Mouse (Mus musculus) hindbrain, embryonic 10.5 days (tissue): ENCODE measurements at regions not wholly inside any gene's neighbourhood (a gene's known extent, or its start where the extent isn't known, plus 50 kb on each side); places are given as distances from the start of the nearest gene placed in this dataset.

Experiments used
- DNase-seq: peaks from one replicate; pipeline ENCODE4 v3.0.0-alpha.2; 2017; ENCODE audit warnings: low spot score
- H3K27ac ChIP-seq: fragments of 300-500 bp; sonication (generic); 2 replicates; pipeline ENCODE4 v1.5.1; 2016; ENCODE audit warnings: mild to moderate bottlenecking, moderate library complexity
- H3K27me3 ChIP-seq: fragments of 300-500 bp; sonication (generic); 2 replicates; pipeline ENCODE4 v1.6.1; 2016; ENCODE audit warnings: mild to moderate bottlenecking; ENCODE audit not compliant: poor library complexity, insufficient read depth, severe bottlenecking
- H3K36me3 ChIP-seq: fragments of 300-500 bp; sonication (generic); 2 replicates; pipeline ENCODE4 v1.6.1; 2016; ENCODE audit warnings: mild to moderate bottlenecking, moderate library complexity
- H3K4me1 ChIP-seq: fragments of 300-500 bp; sonication (generic); replicated peaks from 2 replicates; pipeline ENCODE4 v1.6.1; 2016; ENCODE audit warnings: mild to moderate bottlenecking
- H3K4me3 ChIP-seq: fragments of 300-500 bp; sonication (generic); 2 replicates; pipeline ENCODE4 v1.5.1; 2016; ENCODE audit warnings: mild to moderate bottlenecking, moderate library complexity
- H3K9me3 ChIP-seq: fragments of 300-500 bp; sonication (generic); 2 replicates; pipeline ENCODE4 v1.6.1; 2016; ENCODE audit warnings: mild to moderate bottlenecking, moderate library complexity
- WGBS: fragments of 180-500 bp; shearing (Covaris S2); methylation state at CpG from one replicate; pipeline ENCODE4 v1.1.7; 2016; 5-methylcytosine and 5-hydroxymethylcytosine counted together

DNA sequence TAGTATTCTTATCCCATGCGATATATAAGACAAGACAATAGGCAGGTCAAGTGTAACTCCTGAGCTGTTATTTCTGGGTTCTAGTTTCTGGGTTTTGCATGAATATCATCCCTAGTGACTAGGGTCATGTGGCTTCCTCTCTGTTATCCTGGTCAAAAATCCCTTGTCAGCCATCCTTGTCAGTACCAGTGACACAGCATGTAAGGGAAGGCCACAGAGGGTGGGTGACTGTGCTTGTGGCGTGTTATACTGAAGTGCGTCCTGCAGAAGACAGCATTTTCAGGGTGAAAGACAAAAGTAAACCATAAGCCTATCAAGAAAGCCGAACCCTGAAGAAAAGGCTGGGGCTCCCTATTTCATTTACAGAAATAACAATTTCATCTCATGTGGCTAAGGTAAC, 50.7 kb upstream of the Echdc3 start:
- Histone ChIP-seq H3K36me3 (no peaks in the 10 kb centered on the region), H3K27me3 (peaks cover 16% of the 10 kb centered on the region; the same call in 1 of the 2 replicates), H3K27ac (no peak overlapping the region), H3K4me1 (peaks cover 34% of the 10 kb centered on the region), H3K9me3 (peaks cover 11% of the 10 kb centered on the region), H3K4me3 (no peak overlapping the region)
- DNase-seq: no peak
- 95% methylated on average over 4 of the region's 4 CpGs for WGBS

DNA sequence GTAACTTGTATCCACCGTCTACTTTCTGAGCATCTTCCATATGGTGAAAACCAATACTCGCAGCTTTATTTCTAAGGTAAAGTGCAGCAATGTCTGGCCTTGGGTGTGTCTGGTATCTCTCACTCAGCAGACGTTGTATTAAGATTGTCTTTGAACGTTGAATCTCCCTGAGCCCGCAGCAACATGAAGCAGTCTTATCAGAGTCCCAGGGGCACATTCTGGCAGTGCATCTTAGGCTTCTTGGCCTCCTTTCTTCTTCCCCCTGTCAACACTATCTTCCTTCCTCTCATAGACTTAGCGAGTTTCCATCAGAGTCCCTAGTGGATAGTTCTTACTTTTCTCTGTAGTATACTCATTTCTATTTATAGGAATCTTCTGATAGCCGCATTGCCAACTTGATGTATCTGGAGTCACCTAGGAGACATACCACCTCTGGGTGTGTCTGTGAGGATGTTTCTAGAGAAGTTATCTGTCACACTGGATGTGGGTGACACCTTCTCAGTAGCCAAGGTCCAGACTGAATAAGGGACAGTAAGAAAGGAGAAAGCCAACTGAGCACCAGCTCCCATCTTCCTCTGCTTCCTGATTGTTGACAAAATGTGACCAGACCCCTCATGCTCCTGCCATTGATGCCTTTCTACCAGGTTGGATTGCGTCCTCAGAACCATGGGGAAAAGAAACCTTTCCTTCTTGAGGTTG, 51.4 kb upstream of the Echdc3 start:
- no peak for DNase-seq
- peaks cover 11% of the 10 kb centered on the region for H3K9me3 ChIP-seq
- peaks cover 11% of the 10 kb centered on the region; the same call in 1 of the 2 replicates for H3K27me3 ChIP-seq
- H3K4me3 ChIP-seq: no peak overlapping the region
- 91% methylated on average over 8 of the region's 8 CpGs for WGBS
- no peak overlapping the region for H3K27ac ChIP-seq
- H3K36me3 ChIP-seq: no peaks in the 10 kb centered on the region
- peaks cover 34% of the 10 kb centered on the region for H3K4me1 ChIP-seq

DNA sequence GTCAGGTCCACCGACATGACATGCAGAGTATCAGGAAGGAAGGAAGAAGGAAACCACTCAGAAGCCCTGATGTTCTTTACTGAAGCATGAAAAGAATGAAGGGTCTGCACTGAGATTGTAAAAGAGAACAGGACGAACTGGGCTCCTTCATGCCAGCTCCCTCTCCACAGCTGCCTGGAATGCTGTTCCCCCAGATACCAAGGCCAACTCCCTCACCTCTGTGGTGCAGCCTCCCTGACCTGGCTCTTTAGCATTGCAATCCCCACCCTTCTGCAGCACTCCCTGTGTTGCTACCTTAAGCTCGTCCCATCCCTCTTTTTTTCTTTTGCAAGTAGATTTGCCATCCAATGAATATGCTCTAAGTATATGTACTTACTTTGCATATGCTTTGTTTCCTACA, 52.3 kb upstream of the Echdc3 start:
- Histone ChIP-seq H3K27me3 (peaks cover 4% of the 10 kb centered on the region; the same call in 1 of the 2 replicates), H3K27ac (no peak overlapping the region), H3K4me1 (peaks cover 34% of the 10 kb centered on the region), H3K36me3 (no peaks in the 10 kb centered on the region), H3K4me3 (no peak overlapping the region), H3K9me3 (peaks cover 9% of the 10 kb centered on the region)
- WGBS: 72% methylated on average over 3 of the region's 3 CpGs
- no peak for DNase-seq

DNA sequence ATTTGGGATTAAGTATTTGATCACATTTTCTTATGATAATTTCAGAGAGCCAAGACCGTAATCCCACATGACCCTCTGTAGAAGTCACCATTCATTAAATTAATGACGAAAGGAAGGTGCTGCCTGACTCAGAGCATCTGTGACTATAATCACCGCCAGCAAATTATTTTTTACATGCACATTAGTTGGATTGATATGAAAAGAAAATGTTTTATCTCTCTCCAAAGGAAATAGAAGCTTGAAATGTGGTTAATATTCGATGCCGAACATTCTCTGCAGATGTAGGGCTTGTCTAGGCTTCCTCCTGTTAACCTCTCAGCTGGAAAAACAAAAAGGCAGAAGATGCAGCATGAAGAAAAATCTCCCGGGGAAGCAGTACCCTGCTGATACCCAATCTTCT, 54.2 kb upstream of the Echdc3 start:
- WGBS: 63% methylated on average over 6 of the region's 6 CpGs
- no peak for DNase-seq
- Histone ChIP-seq H3K4me3 (no peak overlapping the region), H3K27ac (peak overlapping the region; percentile 47), H3K9me3 (peaks cover 7% of the 10 kb centered on the region), H3K27me3 (peaks cover 4% of the 10 kb centered on the region; the same call in 1 of the 2 replicates), H3K36me3 (no peaks in the 10 kb centered on the region), H3K4me1 (peaks cover 23% of the 10 kb centered on the region)

DNA sequence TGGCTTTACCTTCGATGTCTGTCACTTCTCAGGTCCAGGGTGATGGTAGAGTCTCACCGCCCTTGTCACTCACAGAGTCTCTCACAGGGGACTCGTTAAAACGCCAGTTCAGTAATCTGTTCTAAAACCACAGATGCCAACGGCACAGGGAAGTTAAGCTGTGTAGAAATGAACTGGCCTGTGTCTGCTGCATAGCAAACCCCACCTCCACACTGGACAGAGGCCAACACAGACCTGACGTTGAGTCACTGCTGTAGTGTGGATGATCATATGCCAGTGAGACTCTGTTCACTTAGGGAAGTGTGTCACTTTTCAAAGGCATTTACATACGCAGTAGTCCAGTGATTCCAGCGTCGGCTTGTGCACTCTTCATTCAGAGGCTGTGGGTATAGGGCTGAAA, 54.7 kb upstream of the Echdc3 start:
- Histone ChIP-seq H3K9me3 (peaks cover 7% of the 10 kb centered on the region), H3K36me3 (no peaks in the 10 kb centered on the region), H3K4me1 (peaks cover 20% of the 10 kb centered on the region), H3K4me3 (no peak overlapping the region), H3K27me3 (peaks cover 4% of the 10 kb centered on the region; the same call in 1 of the 2 replicates), H3K27ac (peak overlapping the region; percentile 47)
- DNase-seq: no peak
- 46% methylated on average over 9 of the region's 9 CpGs for WGBS

DNA sequence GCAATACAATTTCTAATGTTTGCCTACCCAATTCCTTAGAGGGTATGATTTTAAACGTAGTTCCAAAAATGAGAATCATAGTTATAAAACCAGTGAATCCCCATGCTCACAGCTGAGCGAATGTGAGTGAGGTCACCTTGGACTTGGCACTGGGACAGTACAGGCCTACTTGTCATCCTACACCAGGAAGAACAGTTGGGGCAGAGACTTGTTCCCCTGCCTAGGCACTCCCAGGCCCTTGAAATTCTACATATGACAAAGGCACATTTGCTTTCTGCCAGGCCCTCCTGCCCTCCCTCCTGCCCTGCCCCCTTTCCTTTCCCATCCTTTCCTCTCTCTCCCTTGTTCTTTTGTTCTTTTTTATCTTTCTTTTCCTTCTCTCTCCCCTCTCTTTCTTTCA, 50.0 kb upstream of the Usp6nl start:
- H3K27ac ChIP-seq: no peak overlapping the region
- peaks cover 19% of the 10 kb centered on the region for H3K4me1 ChIP-seq
- DNase-seq: no peak
- 93% methylated on average over 2 of the region's 2 CpGs for WGBS
- no peaks in the 10 kb centered on the region for H3K36me3 ChIP-seq
- H3K27me3 ChIP-seq: no peaks in the 10 kb centered on the region
- H3K9me3 ChIP-seq: no peaks in the 10 kb centered on the region
- no peak overlapping the region for H3K4me3 ChIP-seq
